Mouse (Mus musculus): ENCODE results near the gene Ttc17.
A peak's percentile ranks its signal among the peaks of the same experiment; 100 is the strongest.
"Not testable (repeated sequence)": the region's sequence is repeated elsewhere in the genome, so short reads cannot be mapped to it uniquely, and the experiment has no call there.

The Ttc17 gene

GRCm38 (mm10) chr2:94406083-94406957, at the start of gene Ttc17:
Gene Ttc17 (minus strand): TSS chr2:94406689.
- peak; percentile 86 for DNase-seq (ENCODE audit: low read depth, low spot score)

GRCm38 (mm10) chr2:94449643-94450042, 43.2 kb upstream of the Ttc17 start:
- no peak for DNase-seq (ENCODE audit: low read depth, low spot score)

- peak; percentile 15 for DNase-seq (ENCODE audit: low read depth, low spot score)
Observed at GRCm38 (mm10) chr2:94436952-94437351, 30.5 kb upstream of the Ttc17 start.

GRCm38 (mm10) chr2:94435481-94435880, 29.0 kb upstream of the Ttc17 start:
- DNase-seq (ENCODE audit: low read depth, low spot score), result no peak

GRCm38 (mm10) chr2:94434833-94435232, 28.3 kb upstream of the Ttc17 start:
- peak; percentile 13 for DNase-seq (ENCODE audit: low read depth, low spot score)

GRCm38 (mm10) chr2:94432214-94432613, 25.7 kb upstream of the Ttc17 start:
- DNase-seq (ENCODE audit: low read depth, low spot score), result no peak

- no peak for DNase-seq (ENCODE audit: low read depth, low spot score)
Observed at GRCm38 (mm10) chr2:94428456-94428855, 22.0 kb upstream of the Ttc17 start.

- DNase-seq (ENCODE audit: low read depth, low spot score), result no peak
Observed at GRCm38 (mm10) chr2:94407441-94407840, 952 bp upstream of the Ttc17 start.

GRCm38 (mm10) chr2:94407021-94407420, 532 bp upstream of the Ttc17 start:
- peak; percentile 39 for DNase-seq (ENCODE audit: low read depth, low spot score)

GRCm38 (mm10) chr2:94405397-94406082, 949 bp downstream of the Ttc17 start:
- no peak for DNase-seq (ENCODE audit: low read depth, low spot score)

- no peak for DNase-seq (ENCODE audit: low read depth, low spot score)
Observed at GRCm38 (mm10) chr2:94404512-94405240, 1.8 kb downstream of the Ttc17 start.

- no peak for DNase-seq (ENCODE audit: low read depth, low spot score)
Observed at GRCm38 (mm10) chr2:94402561-94402960, 3.9 kb downstream of the Ttc17 start.

- DNase-seq (ENCODE audit: low read depth, low spot score), result no peak
Observed at GRCm38 (mm10) chr2:94402096-94402495, 4.4 kb downstream of the Ttc17 start.

GRCm38 (mm10) chr2:94401006-94401405, 5.5 kb downstream of the Ttc17 start:
- DNase-seq (ENCODE audit: low read depth, low spot score), result no peak

- no peak for DNase-seq (ENCODE audit: low read depth, low spot score)
Observed at GRCm38 (mm10) chr2:94398138-94398970, 8.1 kb downstream of the Ttc17 start.

GRCm38 (mm10) chr2:94397453-94397852, 9.0 kb downstream of the Ttc17 start:
- no peak for DNase-seq (ENCODE audit: low read depth, low spot score)

- no peak for DNase-seq (ENCODE audit: low read depth, low spot score)
Observed at GRCm38 (mm10) chr2:94396325-94396724, 10.2 kb downstream of the Ttc17 start.

- not testable (repeated sequence) for DNase-seq (ENCODE audit: low read depth, low spot score)
Observed at GRCm38 (mm10) chr2:94391127-94391526, 15.4 kb downstream of the Ttc17 start.

- DNase-seq (ENCODE audit: low read depth, low spot score), result no peak
Observed at GRCm38 (mm10) chr2:94389000-94389399, 17.5 kb downstream of the Ttc17 start.

GRCm38 (mm10) chr2:94387846-94388245, 18.6 kb downstream of the Ttc17 start:
- no peak for DNase-seq (ENCODE audit: low read depth, low spot score)

GRCm38 (mm10) chr2:94384483-94384882, 22.0 kb downstream of the Ttc17 start:
- not testable (repeated sequence) for DNase-seq (ENCODE audit: low read depth, low spot score)

Measured in ES-CJ7 (cell line).